Mouse (Mus musculus) midbrain, postnatal 0 days (tissue): Measurements from ENCODE around the gene Gm13285. TPM values are rescaled to one million over a fixed set of nuclear protein-coding genes. Genes with fewer than 3 reads are reported as not detected.
"Not testable (repeated sequence)": the region's sequence is repeated elsewhere in the genome, so short reads cannot be mapped to it uniquely, and the experiment has no call there.

Source experiments
- ATAC-seq: fragments of 200-750 bp; cut with Nextera tagmentation; 2 replicates; pipeline ENCODE4 v1.8.0; 2017; ENCODE audit warnings: moderate number of reproducible peaks, mild to moderate bottlenecking, moderate TSS enrichment, moderate library complexity; ENCODE audit not compliant: low FRiP score
- DNase-seq: peaks from one replicate; pipeline ENCODE4 v3.0.0-alpha.2; 2015; ENCODE audit warnings: low spot score
- H3K27ac ChIP-seq: fragments of 300-500 bp; sonication (generic); 2 replicates; pipeline ENCODE4 v1.5.1; 2014; ENCODE audit warnings: low read depth, mild to moderate bottlenecking, low read length, mixed read lengths
- H3K27me3 ChIP-seq: fragments of 300-500 bp; sonication (generic); 2 replicates; pipeline ENCODE4 v1.6.1; 2014; ENCODE audit warnings: low read length, control low read depth, mixed read lengths; ENCODE audit not compliant: insufficient read depth
- H3K36me3 ChIP-seq: fragments of 300-500 bp; sonication (generic); 2 replicates; pipeline ENCODE4 v1.6.1; 2014; ENCODE audit warnings: low read length, control low read depth, mixed read lengths; ENCODE audit not compliant: insufficient read depth
- H3K4me1 ChIP-seq: fragments of 300-500 bp; sonication (generic); 2 replicates; pipeline ENCODE4 v1.6.1; 2014; ENCODE audit warnings: mild to moderate bottlenecking, control low read depth, antibody characterized with exemption, low read length, mixed read lengths; ENCODE audit not compliant: insufficient read depth
- H3K4me2 ChIP-seq: fragments of 300-500 bp; sonication (generic); 2 replicates; pipeline ENCODE4 v1.6.1; 2014; ENCODE audit warnings: low read depth, mild to moderate bottlenecking, low read length, mixed read lengths; ENCODE audit not compliant: poor library complexity, severe bottlenecking
- H3K4me3 ChIP-seq: fragments of 300-500 bp; sonication (generic); 2 replicates; pipeline ENCODE4 v1.5.1; 2014; ENCODE audit warnings: low read depth, mild to moderate bottlenecking, low read length, moderate library complexity
- H3K9ac ChIP-seq: fragments of 300-500 bp; sonication (generic); replicated peaks from 2 replicates; pipeline ENCODE4 v1.6.1; 2014; ENCODE audit warnings: mild to moderate bottlenecking, low read length, moderate library complexity, mixed read lengths; ENCODE audit not compliant: poor library complexity, severe bottlenecking
- H3K9me3 ChIP-seq: fragments of 300-500 bp; sonication (generic); 2 replicates; pipeline ENCODE4 v1.6.1; 2016; ENCODE audit warnings: low read length, control low read depth
- CTCF ChIP-seq: IDR thresholded peaks from 2 replicates; pipeline ENCODE4 v1.5.1; 2016; ENCODE audit warnings: antibody characterized with exemption, mild to moderate bottlenecking
- WGBS: fragments of 180-500 bp; shearing (Covaris S2); extraction: QIAGEN DNeasy Blood & Tissue Kit; methylation state at CpG from one replicate; pipeline ENCODE4 v1.1.7; 2014; 5-methylcytosine and 5-hydroxymethylcytosine counted together
- polyA plus RNA-seq: library from polyadenylated mRNA; unstranded; fragments of >200 nt; fragmentation: Nextera tagmentation; extraction: Ambion mirVana; gene quantifications from 2 replicates; pipeline ENCODE4 v1.2.1, GENCODE M21; 2015
- total RNA-seq: library from RNA; depleted of rRNA; stranded (reverse); fragments of >200 nt; gene quantifications from 2 replicates; pipeline ENCODE4 v1.2.3, GENCODE M21; 2014; rRNA removed

Gm13285 gene
- total RNA-seq (not detected in 2 replicates), polyA plus RNA-seq (not detected in 2 replicates)

GRCm38 (mm10) chr4:88799365-88799764, at the start of gene Gm13285:
Gene Gm13285, plus strand, starts transcription at chr4:88799665.
- not testable (repeated sequence) for DNase-seq, H3K27ac ChIP-seq, H3K4me1 ChIP-seq, H3K4me3 ChIP-seq, H3K36me3 ChIP-seq, H3K27me3 ChIP-seq, ATAC-seq, H3K9me3 ChIP-seq, H3K9ac ChIP-seq, H3K4me2 ChIP-seq
- 17% methylated on average over 3 of the region's 7 CpGs for WGBS

DNA sequence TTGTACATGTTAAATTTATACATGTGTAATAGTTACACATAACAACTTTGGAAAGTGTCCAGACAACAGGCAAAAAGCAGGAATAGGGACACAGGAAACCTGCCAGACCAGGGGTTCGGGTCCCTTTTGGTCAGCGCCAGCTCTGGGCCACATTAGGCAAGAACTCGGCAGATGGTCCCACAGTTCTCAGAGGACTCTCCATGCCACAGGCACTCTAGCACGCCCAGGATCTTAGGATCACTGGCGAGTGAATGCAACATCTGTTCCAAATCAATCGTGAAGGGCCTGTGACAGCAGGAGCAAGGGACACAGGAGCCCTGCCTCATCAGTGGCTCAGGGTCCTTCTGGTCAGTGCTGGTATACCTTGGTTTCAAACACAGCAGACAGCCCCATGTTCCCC, 49.5 kb upstream of the Gm13285 start:
- no peaks in the 10 kb centered on the region for H3K4me1 ChIP-seq
- no peak overlapping the region for H3K9ac ChIP-seq
- no peaks in the 10 kb centered on the region for H3K36me3 ChIP-seq
- H3K27ac ChIP-seq: no peak overlapping the region
- no peak for TF ChIP-seq CTCF
- no peak overlapping the region for H3K4me2 ChIP-seq
- no peaks in the 10 kb centered on the region for H3K9me3 ChIP-seq
- 70% methylated on average over 6 of the region's 6 CpGs for WGBS
- no peak overlapping the region for H3K4me3 ChIP-seq
- DNase-seq: no peak
- no peak for ATAC-seq
- H3K27me3 ChIP-seq: no peaks in the 10 kb centered on the region

DNA sequence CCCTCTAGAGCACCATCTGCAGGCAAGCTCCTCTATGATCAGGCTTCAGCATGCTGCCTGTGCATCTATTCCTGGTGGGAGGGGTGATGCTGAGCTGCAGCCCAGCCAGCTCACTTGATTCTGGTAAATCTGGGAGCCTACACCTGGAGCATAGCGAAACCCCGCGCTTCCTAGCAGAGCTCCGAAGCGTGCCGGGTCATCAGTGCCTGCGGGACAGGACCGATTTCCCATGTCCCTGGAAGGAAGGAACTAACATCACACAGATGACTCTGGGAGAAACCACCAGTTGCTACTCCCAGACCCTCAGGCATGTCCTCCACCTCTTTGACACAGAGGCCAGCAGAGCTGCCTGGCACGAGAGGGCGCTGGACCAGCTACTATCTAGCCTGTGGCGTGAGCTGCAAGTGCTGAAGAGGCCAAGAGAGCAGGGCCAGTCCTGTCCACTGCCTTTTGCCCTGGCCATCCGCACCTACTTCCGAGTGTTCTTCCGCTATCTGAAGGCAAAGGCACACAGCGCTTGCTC, 44.6 kb upstream of the Gm13285 start, which contains the start of gene Gm13271:
Gene Gm13271 (plus strand): TSS at position 51 of the 523 bp plus-strand sequence.
- H3K4me1 ChIP-seq, H3K9me3 ChIP-seq, H3K36me3 ChIP-seq, H3K27me3 ChIP-seq, ATAC-seq, H3K4me3 ChIP-seq, DNase-seq, H3K27ac ChIP-seq, H3K4me2 ChIP-seq, H3K9ac ChIP-seq: not testable (repeated sequence)
- 76% methylated on average over 15 of the region's 15 CpGs for WGBS

DNA sequence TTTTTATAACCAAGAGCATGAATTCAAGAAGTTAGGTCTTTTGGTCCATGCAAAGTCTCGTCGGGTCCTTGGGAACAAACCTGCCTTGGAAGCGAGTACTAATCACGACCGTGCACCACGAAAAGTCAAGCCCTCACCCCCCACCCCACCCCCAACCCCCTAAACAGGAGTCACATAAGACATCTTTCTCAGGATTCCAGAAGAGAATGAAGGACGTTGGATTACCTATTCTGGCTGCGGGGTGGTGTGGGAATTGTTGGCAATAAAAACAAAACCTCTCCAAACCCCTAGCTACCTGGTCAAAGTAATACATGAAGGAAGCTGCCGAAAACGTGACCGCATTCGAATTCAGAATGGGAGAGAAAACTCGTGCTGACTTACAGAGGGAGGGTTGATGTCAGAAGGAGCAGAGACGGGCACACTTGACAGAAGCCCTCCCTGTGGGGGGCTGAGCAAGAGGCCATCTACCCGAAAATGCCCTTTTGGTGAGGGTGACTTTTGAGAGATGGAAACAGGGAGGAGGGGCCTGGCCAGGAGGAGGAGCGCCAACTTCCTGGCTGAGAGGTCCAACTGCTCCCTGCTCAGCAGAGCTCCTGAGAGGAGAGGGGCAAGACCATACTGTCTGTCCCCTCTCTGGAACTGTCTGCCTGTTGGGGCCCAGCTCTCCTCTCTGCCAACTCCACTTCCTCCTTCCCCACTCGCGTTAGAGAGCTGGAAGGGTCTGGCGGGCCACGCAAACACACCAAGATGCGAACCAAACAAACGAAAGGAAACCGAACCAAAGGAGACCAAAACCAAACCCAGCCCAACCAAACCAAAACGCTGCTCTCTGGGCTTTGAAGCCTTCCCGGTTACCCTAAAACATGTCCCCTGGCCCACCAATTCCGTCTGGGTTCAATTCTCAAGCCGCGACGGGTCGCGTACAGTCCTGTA, 42.6 kb upstream of the Gm13285 start:
- 10% methylated on average over 28 of the region's 31 CpGs for WGBS
- Histone ChIP-seq H3K9ac (0 out of 2 replicates have a peak overlapping the region, but pooled peaks have one; percentile 29), H3K4me3 (peak overlapping the region; percentile 37), H3K4me2 (peak overlapping the region; percentile 65)
- H3K27ac ChIP-seq, H3K4me1 ChIP-seq, H3K36me3 ChIP-seq, H3K9me3 ChIP-seq, DNase-seq, H3K27me3 ChIP-seq, ATAC-seq: not testable (repeated sequence)

DNA sequence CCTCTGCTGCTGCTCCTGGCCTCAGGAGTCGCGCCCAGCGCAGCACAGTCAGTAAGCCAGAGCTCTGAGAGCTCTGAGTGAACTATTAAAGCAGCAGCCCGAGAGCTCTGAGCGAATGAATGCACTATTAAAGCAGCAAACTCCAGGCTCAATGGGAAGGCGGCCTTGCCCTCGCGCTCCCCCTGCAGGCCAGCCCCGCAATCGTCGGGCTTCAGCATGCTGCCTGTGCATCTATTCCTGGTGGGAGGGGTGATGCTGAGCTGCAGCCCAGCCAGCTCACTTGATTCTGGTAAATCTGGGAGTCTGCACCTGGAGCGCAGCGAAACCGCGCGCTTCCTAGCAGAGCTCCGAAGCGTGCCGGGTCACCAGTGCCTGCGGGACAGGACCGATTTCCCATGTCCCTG, 41.8 kb upstream of the Gm13285 start:
- not testable (repeated sequence) for H3K4me1 ChIP-seq, H3K27ac ChIP-seq, H3K9me3 ChIP-seq, H3K27me3 ChIP-seq, H3K36me3 ChIP-seq
- H3K9ac ChIP-seq: 0 out of 2 replicates have a peak overlapping the region, but pooled peaks have one; percentile 29
- peak; percentile 93 for DNase-seq
- H3K4me3 ChIP-seq: peak overlapping the region; percentile 37
- peak overlapping the region; percentile 65 for H3K4me2 ChIP-seq
- under 1% methylated on average over 11 of the region's 21 CpGs for WGBS
- ATAC-seq: peak; percentile 99
- TF ChIP-seq CTCF: peak; percentile 73

GRCm38 (mm10) chr4:88758751-88759150, 40.7 kb upstream of the Gm13285 start:
- not testable (repeated sequence) for H3K9ac ChIP-seq, H3K27me3 ChIP-seq, DNase-seq, ATAC-seq, H3K4me2 ChIP-seq, H3K9me3 ChIP-seq, H3K27ac ChIP-seq, H3K4me1 ChIP-seq, H3K4me3 ChIP-seq, H3K36me3 ChIP-seq
- 88% methylated on average over 9 of the region's 9 CpGs for WGBS

GRCm38 (mm10) chr4:88759610-88760268, 39.7 kb upstream of the Gm13285 start, which contains the start of gene Gm13283:
Gene Gm13283, plus strand, starts transcription at chr4:88760119.
- DNase-seq, H3K9ac ChIP-seq, H3K36me3 ChIP-seq, H3K27me3 ChIP-seq, H3K9me3 ChIP-seq, H3K27ac ChIP-seq, H3K4me1 ChIP-seq, ATAC-seq: not testable (repeated sequence)
- peak within 1 kb of the TSS; percentile 42 for H3K4me2 ChIP-seq
- WGBS: 37% methylated on average over 6 of the region's 14 CpGs
- H3K4me3 ChIP-seq: peak within 1 kb of the TSS; percentile 20; the same call in 1 of the 2 replicates
